Mouse (Mus musculus): ENCODE measurements around the gene Gucd1. TPM values are rescaled to one million over a fixed set of nuclear protein-coding genes. Genes with fewer than 3 reads are reported as not detected.

Gucd1 gene
- total and polyA plus RNA-seq, 3 experiments, result 16.8 to 19.0 (median 18.0) TPM

GRCm38 (mm10) chr10:75316908-75317761 is 200.6 kb downstream of the Gucd1 start (continued):
- TF ChIP-seq SIN3A (IDR thresholded peaks at IDR 0.05; ENCODE audit: low read length), result no peak
- TF ChIP-seq ZKSCAN1 (IDR thresholded peaks at IDR 0.05; ENCODE audit: borderline replicate concordance, low read depth, low read length), result no peak
- TF ChIP-seq POLR2A (IDR thresholded peaks at IDR 0.05; ENCODE audit: low read depth, low read length), result peak; percentile 52; the same call in 1 of the 2 replicates
- TF ChIP-seq UBTF (IDR thresholded peaks at IDR 0.05; ENCODE audit: low read depth, low read length), result peak; percentile 71; the same call in 1 of the 2 replicates
- TF ChIP-seq MAZ (IDR thresholded peaks at IDR 0.05; ENCODE audit: low read depth, low read length), result peak; percentile 75
- TF ChIP-seq NELFE (IDR thresholded peaks at IDR 0.05; ENCODE audit: low read depth, low read length), result no peak
- TF ChIP-seq CHD2 (IDR thresholded peaks at IDR 0.05; ENCODE audit: low read length), result no peak
- TF ChIP-seq SMC3 (IDR thresholded peaks at IDR 0.05; ENCODE audit: low read depth, low read length), result peak; percentile 78
- TF ChIP-seq MAX (IDR thresholded peaks at IDR 0.05; ENCODE audit: low read length), result peak; percentile 42; the same call in 1 of the 2 replicates
- TF ChIP-seq MXI1 (IDR thresholded peaks at IDR 0.05; ENCODE audit: low read depth, low read length), result peak; percentile 63
- TF ChIP-seq JUN (IDR thresholded peaks at IDR 0.05; ENCODE audit: insufficient read depth, low read depth, low read length), result no peak
- TF ChIP-seq PAX5 (IDR thresholded peaks at IDR 0.05; ENCODE audit: low read length), result no peak
- TF ChIP-seq HCFC1 (IDR thresholded peaks at IDR 0.05; ENCODE audit: low read depth, low read length), result no peak
- TF ChIP-seq ZC3H11A (IDR thresholded peaks at IDR 0.05; ENCODE audit: low read depth, low read length), result no peak; the same call in 1 of the 2 replicates
- TF ChIP-seq RCOR1 (conservative IDR thresholded peaks at IDR 0.05; ENCODE audit: low read depth, low read length), result no peak
- no peak for TF ChIP-seq ZNF384 (IDR thresholded peaks at IDR 0.05; ENCODE audit: low read depth, low read length)
- 0 out of 2 replicates have a peak, but pooled peaks have one; percentile 52 for TF ChIP-seq ZMIZ1 (IDR thresholded peaks at IDR 0.05; ENCODE audit: low read depth, low read length)
- TF ChIP-seq TBP (conservative IDR thresholded peaks at IDR 0.05; ENCODE audit: low read depth, low read length), result no peak

DNA sequence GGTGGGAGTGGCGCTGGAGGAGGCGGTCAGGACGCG is 201.1 kb downstream of the Gucd1 start, which contains the start of gene Adora2a:
Gene Adora2a (plus strand): TSS at position 6 of the 36 bp plus-strand sequence.
- peak within 1 kb of the TSS; percentile 66 to 83 (median 67) for H3K4me3 ChIP-seq (replicated peaks in 1 of 3; ENCODE audit: low read depth in 2 of 3, low read length in 2 of 3, poor library complexity in 1 of 3)
- DNase-seq (ENCODE audit: extremely low read depth), result no peak
- peaks cover 9% of the 10 kb centered on the region for H3K79me2 ChIP-seq (replicated peaks; ENCODE audit: control insufficient read depth, extremely low read depth, insufficient read depth, poor library complexity, severe bottlenecking)
- peaks cover 6 to 21% of the 10 kb centered on the region in 2 experiments for H3K36me3 ChIP-seq (replicated peaks in 1 of 2; ENCODE audit: control insufficient read depth in 1 of 2, insufficient read depth in 1 of 2, low read length in 1 of 2)
- H3K27ac ChIP-seq (ENCODE audit: insufficient read depth, low read depth), result peak within 1 kb of the TSS; percentile 27; the same call in 1 of the 2 replicates
- TF ChIP-seq JUND (conservative IDR thresholded peaks at IDR 0.05; ENCODE audit: low read depth, low read length) (no peak), GABPA (IDR thresholded peaks at IDR 0.05; ENCODE audit: insufficient replicate concordance, low read depth, low read length) (no peak), NRF1 (IDR thresholded peaks at IDR 0.05; ENCODE audit: low read depth, low read length) (no peak), CTCF (conservative IDR thresholded peaks at IDR 0.05 in 1 of 2, IDR thresholded peaks at IDR 0.05 in 1 of 2; ENCODE audit: low read depth in 2 of 2, low read length in 2 of 2) (no peak), SIN3A (IDR thresholded peaks at IDR 0.05; ENCODE audit: low read length) (no peak), TBP (conservative IDR thresholded peaks at IDR 0.05; ENCODE audit: low read depth, low read length) (no peak), KAT2A (IDR thresholded peaks at IDR 0.05; ENCODE audit: insufficient replicate concordance, low read length) (no peak), NELFE (IDR thresholded peaks at IDR 0.05; ENCODE audit: low read depth, low read length) (no peak), RAD21 (IDR thresholded peaks at IDR 0.05; ENCODE audit: low read depth, low read length) (no peak), MEF2A (IDR thresholded peaks at IDR 0.05; ENCODE audit: borderline replicate concordance, low read depth, low read length) (no peak), USF2 (conservative IDR thresholded peaks at IDR 0.05; ENCODE audit: low read depth, low read length) (no peak), E2F4 (IDR thresholded peaks at IDR 0.05; ENCODE audit: insufficient replicate concordance, low read depth, low read length) (no peak), MXI1 (IDR thresholded peaks at IDR 0.05; ENCODE audit: low read depth, low read length) (no peak), ZKSCAN1 (IDR thresholded peaks at IDR 0.05; ENCODE audit: borderline replicate concordance, low read depth, low read length) (no peak)
- dilution Hi-C loops (cut with MboI; ENCODE audit: extremely low pct_ligation_motif_present, extremely low pct_unique_long_range_greater_than_20kb, low sequenced_read_pairs) (no loop called here), in situ Hi-C loops (cut with MboI; ENCODE audit: low pct_ligation_motif_present, low pct_unique_long_range_greater_than_20kb, low sequenced_read_pairs) (loop anchor here (5.0 kb wide), 1 partner anchor 171 kb away; no protein-coding TSS in a partner anchor)
- peak within 1 kb of the TSS; percentile 70 for H3K4me2 ChIP-seq (ENCODE audit: insufficient read depth, low read depth, poor library complexity, severe bottlenecking)
- no peaks in the 10 kb centered on the region for H3K27me3 ChIP-seq (replicated peaks)
- H3K9ac ChIP-seq (ENCODE audit: insufficient read depth, low read depth), result peak within 1 kb of the TSS; percentile 70
- peaks cover 32 to 88% of the 10 kb centered on the region in 2 experiments for H3K4me1 ChIP-seq (ENCODE audit: control insufficient read depth in 1 of 2, insufficient read depth in 2 of 2)
- no peaks in the 10 kb centered on the region for H3K9me3 ChIP-seq (replicated peaks; ENCODE audit: low read length)

All from CH12.LX (cell line).